Comparison of ENCODE assay signal across 9 mouse cellular contexts in the genomic region with DNA sequence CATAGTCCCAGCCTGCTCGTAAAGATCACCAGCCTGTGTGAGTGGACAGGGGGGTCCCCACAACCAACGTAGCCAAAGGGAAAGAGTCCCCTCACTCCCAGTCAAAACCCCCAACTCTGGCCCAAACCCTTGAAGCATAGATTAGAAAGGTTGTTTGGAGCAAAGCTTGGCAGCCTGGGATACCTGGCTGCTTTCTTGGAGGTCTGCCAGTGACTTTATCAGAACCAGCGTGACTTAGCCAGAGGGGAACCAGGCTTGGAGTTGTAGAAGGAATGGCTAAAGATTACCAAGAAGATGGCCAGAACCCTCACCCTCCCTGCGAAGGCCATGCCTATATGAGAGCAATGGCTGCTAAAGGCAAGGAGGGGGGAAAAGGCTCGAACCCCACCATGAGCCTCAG. TPM values are rescaled to one million over a fixed set of nuclear protein-coding genes. Genes with fewer than 3 reads are reported as not detected.
DNase-seq lines count a peak whose midpoint lies in the region; ATAC-seq and TF ChIP-seq lines count a peak whose summit lies in the region.
"Had no signal": no experiment of that assay in that cellular context is flagged by ENCODE, and none has a peak within 500 bp of the region (broad histone marks: within the 10 kb centered on the region; RNA-seq: fewer than 3 reads in every experiment).

No protein-coding gene starts in this region.

- no peaks in the 10 kb centered on the region for H3K27me3 ChIP-seq in embryonic facial prominence, embryonic 13.5 days
- H3K27me3 ChIP-seq in embryonic facial prominence, embryonic 10.5 days (replicated peaks; ENCODE audit: low read depth, poor library complexity, severe bottlenecking) = no peaks in the 10 kb centered on the region
- H3K27me3 ChIP-seq in G1E (ENCODE audit: insufficient read depth, low read length) = no peaks in the 10 kb centered on the region
- H3K27me3 ChIP-seq in forebrain, embryonic 13.5 days = no peaks in the 10 kb centered on the region

- peaks cover 48% of the 10 kb centered on the region for H3K4me1 ChIP-seq in embryonic facial prominence, embryonic 13.5 days
- H3K4me1 ChIP-seq in embryonic facial prominence, embryonic 10.5 days = peaks cover 54% of the 10 kb centered on the region
- H3K4me1 ChIP-seq in G1E (ENCODE audit: insufficient read depth, low read depth, low read length) = peaks cover 97% of the 10 kb centered on the region
- H3K4me1 ChIP-seq in forebrain, embryonic 13.5 days = peaks cover 5% of the 10 kb centered on the region; the same call in 1 of the 2 replicates

- peaks cover 24% of the 10 kb centered on the region for H3K36me3 ChIP-seq in embryonic facial prominence, embryonic 13.5 days
- H3K36me3 ChIP-seq in embryonic facial prominence, embryonic 10.5 days (replicated peaks) = peaks cover 65% of the 10 kb centered on the region
- H3K36me3 ChIP-seq in G1E (replicated peaks) = peaks cover 90% of the 10 kb centered on the region
- peaks cover 19% of the 10 kb centered on the region for H3K36me3 ChIP-seq in forebrain, embryonic 13.5 days (ENCODE audit: poor library complexity, severe bottlenecking)

- no peak overlapping the region for H3K9ac ChIP-seq in embryonic facial prominence, embryonic 13.5 days
- H3K9ac ChIP-seq in forebrain, embryonic 13.5 days = no peak overlapping the region

- no peaks in the 10 kb centered on the region for H3K9me3 ChIP-seq in embryonic facial prominence, embryonic 13.5 days
- no peaks in the 10 kb centered on the region for H3K9me3 ChIP-seq in embryonic facial prominence, embryonic 10.5 days
- no peaks in the 10 kb centered on the region for H3K9me3 ChIP-seq in G1E (replicated peaks)
- no peaks in the 10 kb centered on the region for H3K9me3 ChIP-seq in forebrain, embryonic 13.5 days (replicated peaks)

- intact Hi-C loops in heart, postnatal 10 days (cut with DNase I) = loop anchor here (2.0 to 5.0 kb wide), 2 partner anchors 33 to 57 kb away; a partner anchor contains a TSS

- no peak for TF ChIP-seq CTCF in G1E (IDR thresholded peaks at IDR 0.05; ENCODE audit: low read depth, low read length)

- WGBS in embryonic facial prominence, embryonic 13.5 days = 76% methylated on average over 5 of the region's 5 CpGs
- 89% methylated on average over 5 of the region's 5 CpGs for WGBS in embryonic facial prominence, embryonic 10.5 days
- WGBS in forebrain, embryonic 13.5 days = 90% methylated on average over 5 of the region's 5 CpGs

- no peak for ATAC-seq in embryonic facial prominence, embryonic 13.5 days (ENCODE audit: insufficient number of reproducible peaks, insufficient read depth, low FRiP score, low TSS enrichment, low read depth)
- no peak for ATAC-seq in G1E (ENCODE audit: extremely low read depth, insufficient number of reproducible peaks, low FRiP score, poor library complexity, severe bottlenecking)
- ATAC-seq in forebrain, embryonic 13.5 days = no peak
- ATAC-seq: forebrain, embryonic 14.5 days had no signal

- H3K27ac ChIP-seq in embryonic facial prominence, embryonic 13.5 days = 0 out of 2 replicates have a peak overlapping the region, but pooled peaks have one; percentile 1
- H3K27ac ChIP-seq in embryonic facial prominence, embryonic 10.5 days (replicated peaks) = no peak overlapping the region
- H3K27ac ChIP-seq in forebrain, embryonic 13.5 days = no peak overlapping the region

- no peak for DNase-seq in embryonic facial prominence, embryonic 10.5 days (ENCODE audit: low spot score)
- DNase-seq in G1E (ENCODE audit: low spot score) = no peak
- peak; percentile 46 to 60 for DNase-seq in heart, postnatal 10 days
- DNase-seq in kidney, postnatal 25 days = peak; percentile 59 to 62
- no peak for DNase-seq in adrenal gland, adult 18-20 months (ENCODE audit: low spot score in 2 of 2)
- DNase-seq in urinary bladder, postnatal 14 days (ENCODE audit: low spot score) = no peak

- H3K4me2 ChIP-seq in embryonic facial prominence, embryonic 13.5 days = no peak overlapping the region
- H3K4me2 ChIP-seq in forebrain, embryonic 13.5 days = no peak overlapping the region

- H3K4me3 ChIP-seq in embryonic facial prominence, embryonic 13.5 days = no peak overlapping the region
- H3K4me3 ChIP-seq in embryonic facial prominence, embryonic 10.5 days = no peak overlapping the region
- H3K4me3 ChIP-seq in G1E (ENCODE audit: low read depth, low read length) = peak overlapping the region; percentile 74
- H3K4me3 ChIP-seq in forebrain, embryonic 13.5 days = no peak overlapping the region

RNA-seq across cellular contexts. Expression of a gene that starts 57.7 kb away (rescaled TPM):
- 21.3 and 21.8 TPM in 2 replicates for polyA plus RNA-seq in embryonic facial prominence, embryonic 13.5 days (2015; fragmentation: Nextera tagmentation; extraction: Ambion mirVana)
- 22.2 and 23.8 TPM in 2 replicates for polyA plus RNA-seq in embryonic facial prominence, embryonic 10.5 days (2016; fragmentation: Nextera tagmentation; extraction: Ambion mirVana)
- total RNA-seq in G1E (2014; fragmentation: Nextera tagmentation) (80.3 and 81.3 TPM in 2 replicates), G1E (2017) (137 and 170 TPM in 2 replicates)
- polyA plus RNA-seq in G1E (2012) = 106 and 131 TPM in 2 replicates
- 100 to 1,000 TPM; 185 to 196 TPM for total RNA-seq in heart, postnatal 10 days (2021)
- 10 to 100 TPM in 1 of 2 experiments, 1 to 10 TPM in 1; 4.8 to 11.4 TPM for total RNA-seq in adrenal gland, adult 18-20 months (2021)
- 1.5 and 2.5 TPM in 2 replicates for polyA plus RNA-seq in forebrain, embryonic 13.5 days (2015; fragmentation: Nextera tagmentation; extraction: Ambion mirVana)

Comparison
In these comparisons a context has a peak if more than half of its experiments do, and no peak if none do; other contexts are left out.
1. DNase-seq: peak in heart, postnatal 10 days (2 of 2) and kidney, postnatal 25 days (2 of 2); none in embryonic facial prominence, embryonic 10.5 days (single experiment), G1E (single experiment), adrenal gland, adult 18-20 months (0 of 2) and urinary bladder, postnatal 14 days (single experiment).